Mouse (Mus musculus) kidney, adult 2 months (tissue): ENCODE results near the gene Ccdc33.

Experiments used
- CTCF ChIP-seq: fragments of 200-500 bp; conservative IDR thresholded peaks from 2 replicates; pipeline ENCODE4 v1.5.1; 2011; ENCODE audit warnings: low read depth, mild to moderate bottlenecking, control low read depth, low read length, moderate library complexity, mixed read lengths; ENCODE audit not compliant: insufficient read depth, insufficient read length
- POLR2A ChIP-seq: fragments of 200-500 bp; IDR thresholded peaks from one replicate; pipeline ENCODE4 v1.6.1; 2011; ENCODE audit warnings: low read depth, low read length, control low read depth

DNA sequence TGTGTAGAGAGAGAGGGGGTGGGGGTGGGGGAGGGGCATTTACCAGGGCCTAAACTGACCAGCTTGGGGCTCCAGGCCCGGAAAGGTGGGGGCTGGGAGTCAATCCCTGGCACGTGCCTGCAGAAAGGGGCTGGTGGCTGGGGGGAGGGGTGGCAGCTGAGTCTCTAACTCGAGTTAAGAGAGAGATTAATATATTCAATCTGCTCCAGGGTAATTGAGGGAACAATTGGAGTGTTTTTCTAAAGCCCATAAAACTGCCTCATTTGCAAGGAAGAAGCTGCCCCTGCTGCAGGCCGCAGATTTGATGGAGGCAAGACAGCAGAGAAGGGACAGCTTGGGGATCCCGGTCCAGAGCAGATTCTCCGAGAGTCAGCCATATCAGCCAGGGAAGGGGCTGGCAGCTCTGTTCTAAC lies 5.8 kb downstream of the Ccdc33 start:
- TF ChIP-seq CTCF (no peak), POLR2A (no peak)
